Mouse (Mus musculus): ENCODE results near the gene Stac2.

The Stac2 gene

DNA sequence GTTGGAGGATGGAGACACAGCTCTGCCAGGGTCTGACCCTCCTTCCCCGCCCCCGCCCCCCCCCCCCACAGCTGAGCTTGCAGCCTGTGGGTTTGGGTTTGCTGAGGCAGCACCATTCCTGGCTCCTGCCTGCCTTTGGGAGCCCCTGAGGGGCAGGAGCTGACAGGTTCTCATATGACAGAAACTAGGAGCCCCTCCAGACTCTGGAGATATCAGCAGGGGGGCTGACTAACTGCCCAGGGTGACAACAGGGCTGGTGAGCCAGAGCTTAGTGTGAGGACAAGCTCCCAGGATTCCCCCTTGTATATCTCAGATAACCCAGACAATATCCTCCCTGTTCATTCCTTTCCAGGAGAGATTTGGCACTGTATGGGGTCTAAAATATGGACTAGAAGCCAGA, 2.3 kb downstream of the Stac2 start:
- DNase-seq (ENCODE audit: low spot score in 2 of 2) = no peak

DNA sequence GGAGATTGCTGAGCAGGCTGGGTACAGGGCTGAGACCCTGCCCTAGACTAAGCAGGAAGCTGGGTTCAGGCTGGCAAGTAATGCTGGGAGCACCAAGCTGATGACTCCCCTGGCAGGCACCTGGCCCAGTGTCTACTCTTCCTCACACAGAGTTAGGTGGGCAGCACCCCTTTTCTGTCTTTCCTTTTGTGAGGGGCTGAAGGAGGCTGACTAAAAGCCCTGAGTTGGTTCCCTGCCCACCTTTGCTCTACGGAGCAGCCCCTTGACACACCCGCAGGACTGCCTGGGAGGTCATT, 2.8 kb downstream of the Stac2 start:
- DNase-seq (ENCODE audit: low spot score in 2 of 2) = no peak

DNA sequence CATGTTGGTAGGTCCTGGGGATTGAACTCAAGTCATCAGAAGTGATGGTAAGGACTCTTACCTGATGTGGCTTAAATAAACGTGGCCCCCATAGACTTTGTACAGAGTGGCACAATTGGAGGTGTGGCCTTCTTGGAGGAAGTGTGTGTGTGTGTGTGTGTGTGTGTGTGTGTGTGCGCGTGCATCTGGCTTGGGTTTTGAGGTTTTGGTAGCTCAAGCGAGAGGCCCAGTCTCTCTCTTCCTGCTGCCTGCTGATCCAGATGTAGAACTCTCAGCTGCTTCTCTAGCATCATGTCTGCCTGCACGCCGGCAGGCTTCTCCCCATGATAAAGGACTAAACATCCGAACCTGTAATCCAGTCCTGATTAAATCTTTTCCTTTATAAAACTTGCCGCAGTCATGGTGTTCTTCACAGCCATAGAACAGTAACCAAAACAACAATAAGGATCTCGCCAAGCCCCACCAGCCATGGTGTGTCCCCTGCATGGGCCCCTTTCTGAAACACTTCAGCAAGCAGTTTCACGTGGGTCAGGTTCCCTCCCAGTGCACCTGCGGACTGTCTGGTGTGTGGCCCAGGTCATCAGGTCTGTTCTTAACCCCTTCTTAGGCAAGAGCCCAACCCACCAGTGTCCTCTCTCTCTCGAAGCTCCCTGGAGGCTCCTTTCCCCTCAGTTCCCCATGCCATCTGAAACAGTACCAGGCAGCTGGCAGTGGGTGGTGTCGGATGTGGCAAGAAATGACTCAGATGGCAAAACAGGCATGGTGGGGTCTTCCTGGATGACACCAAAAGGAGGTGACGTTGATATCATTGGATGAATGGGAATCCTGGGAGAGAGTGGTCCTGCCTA, 3.4 kb downstream of the Stac2 start:
- peak in 1 of 2 experiments; percentile 62 for DNase-seq (ENCODE audit: low spot score in 2 of 2)

DNA sequence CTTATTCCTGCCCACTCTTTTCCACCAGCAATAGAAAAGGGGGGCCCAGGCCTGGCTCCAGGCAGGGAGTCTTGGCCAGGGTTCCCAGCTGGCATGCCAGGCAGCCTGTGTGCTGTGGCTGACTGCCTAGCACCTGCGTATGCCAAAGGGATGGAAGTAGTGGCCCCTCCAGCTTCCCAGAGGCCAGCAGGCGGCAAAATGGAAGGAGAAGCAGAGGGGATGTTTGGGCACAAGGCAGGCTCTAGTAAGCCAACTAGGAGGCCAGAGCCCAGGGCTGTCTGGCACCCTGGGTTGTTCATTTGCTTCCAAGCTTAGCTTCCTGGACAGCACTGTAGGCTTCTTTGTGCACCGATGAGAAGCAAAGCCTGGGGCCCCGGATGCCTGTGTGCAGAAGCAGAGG, 5.5 kb downstream of the Stac2 start:
- DNase-seq (ENCODE audit: low spot score in 2 of 2) = no peak

DNA sequence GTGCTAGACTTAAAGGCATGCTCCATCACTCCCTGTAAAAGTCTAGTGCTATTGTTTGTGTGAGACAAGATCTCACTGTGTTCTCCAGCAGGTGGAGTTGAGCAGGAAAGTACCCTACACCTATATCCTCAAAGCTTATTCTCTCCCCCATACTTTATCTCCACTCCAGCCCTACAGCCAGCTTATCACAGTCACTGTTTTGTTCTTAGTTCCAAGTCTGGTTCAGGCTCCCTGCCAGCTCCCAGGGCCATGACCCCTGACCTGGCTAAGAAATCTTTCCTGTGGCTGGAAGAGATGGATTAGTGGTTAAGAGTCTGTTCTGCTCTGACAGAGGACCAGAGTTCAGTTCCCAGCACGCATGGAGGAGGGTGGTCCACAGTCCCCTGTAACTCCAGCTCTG, 6.8 kb downstream of the Stac2 start:
- no peak for DNase-seq (ENCODE audit: low spot score in 2 of 2)

DNA sequence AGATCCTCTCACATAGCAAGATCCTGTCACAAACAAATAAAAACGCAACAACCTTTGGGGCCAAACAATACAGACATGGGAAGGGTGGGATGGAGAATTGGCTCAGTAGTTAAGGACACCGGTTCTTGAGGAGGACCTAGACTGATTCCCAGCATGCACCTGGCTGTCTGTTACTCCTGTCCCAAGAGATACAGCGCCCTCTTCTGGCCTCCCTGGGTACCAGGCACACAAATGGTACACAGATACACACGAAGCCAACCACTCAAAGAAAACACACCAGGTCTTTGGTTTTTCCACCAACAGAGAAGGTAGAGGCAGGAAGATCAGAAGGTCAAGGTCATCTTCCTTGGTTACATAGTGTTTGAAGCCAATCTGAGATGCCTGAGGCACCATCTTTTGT, 7.7 kb downstream of the Stac2 start:
- DNase-seq (ENCODE audit: low spot score in 2 of 2) = peak in 1 of 2 experiments; percentile 48

DNA sequence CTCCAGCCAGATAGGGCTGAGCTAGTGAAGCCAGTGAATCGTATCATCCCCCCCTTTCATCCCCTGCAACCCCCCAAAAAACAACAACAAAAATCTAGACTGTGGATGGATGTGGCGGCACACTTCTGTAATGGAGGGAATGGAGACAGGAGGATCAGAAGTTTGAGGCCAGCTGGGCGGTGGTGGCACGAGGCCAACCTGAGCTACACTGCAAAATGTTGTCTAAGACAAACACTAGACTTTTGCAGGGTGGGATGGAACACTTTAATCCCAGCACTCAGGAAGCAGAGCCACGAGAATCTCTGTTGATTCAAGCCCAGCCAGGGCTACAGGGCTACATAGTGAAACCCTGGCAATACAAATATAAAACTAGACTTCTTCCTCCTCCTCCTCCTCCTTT, 9.2 kb downstream of the Stac2 start:
- DNase-seq (ENCODE audit: low spot score in 2 of 2) = no peak

DNA sequence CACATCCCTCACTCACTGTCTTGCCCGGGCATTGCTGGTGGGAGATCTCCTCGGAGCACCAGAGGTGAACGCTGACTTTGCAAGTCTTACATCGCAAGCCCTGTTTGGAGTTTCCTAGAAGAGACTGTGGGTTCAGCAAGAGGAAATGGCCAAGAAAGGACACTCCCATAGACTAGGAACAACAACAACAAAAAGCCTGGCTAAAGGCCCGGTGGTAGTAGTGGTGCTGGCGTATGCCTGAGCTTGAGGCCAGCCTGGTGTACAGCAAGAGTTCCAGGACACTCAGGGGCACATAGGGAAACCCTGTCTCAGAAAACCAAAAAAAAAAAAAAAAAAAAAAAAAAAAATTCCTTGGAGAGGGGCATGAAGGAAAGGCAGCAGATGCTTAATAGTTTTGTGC, 10.5 kb downstream of the Stac2 start:
- DNase-seq (ENCODE audit: low spot score in 2 of 2) = no peak

DNA sequence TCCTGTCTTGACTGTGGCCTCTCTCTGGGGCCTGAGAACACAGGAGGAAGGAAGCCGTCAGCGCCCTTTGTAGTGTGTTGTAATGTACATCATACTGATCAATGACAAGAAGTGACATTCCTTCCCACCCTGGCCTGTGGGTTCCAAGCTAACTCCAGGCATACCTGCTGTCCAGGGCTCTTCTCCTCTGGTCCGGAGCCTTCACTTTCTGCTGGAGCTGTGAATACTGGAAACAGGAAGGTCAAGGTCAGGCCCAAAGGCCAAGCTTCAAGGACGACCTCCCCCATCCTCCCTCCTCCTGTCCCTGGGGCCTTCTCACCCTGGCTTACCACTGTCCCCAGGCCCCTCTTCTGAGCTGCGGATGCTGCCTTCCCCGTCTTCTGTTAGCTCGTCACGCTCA, 12.3 kb downstream of the Stac2 start:
- no peak for DNase-seq (ENCODE audit: low spot score in 2 of 2)

DNA sequence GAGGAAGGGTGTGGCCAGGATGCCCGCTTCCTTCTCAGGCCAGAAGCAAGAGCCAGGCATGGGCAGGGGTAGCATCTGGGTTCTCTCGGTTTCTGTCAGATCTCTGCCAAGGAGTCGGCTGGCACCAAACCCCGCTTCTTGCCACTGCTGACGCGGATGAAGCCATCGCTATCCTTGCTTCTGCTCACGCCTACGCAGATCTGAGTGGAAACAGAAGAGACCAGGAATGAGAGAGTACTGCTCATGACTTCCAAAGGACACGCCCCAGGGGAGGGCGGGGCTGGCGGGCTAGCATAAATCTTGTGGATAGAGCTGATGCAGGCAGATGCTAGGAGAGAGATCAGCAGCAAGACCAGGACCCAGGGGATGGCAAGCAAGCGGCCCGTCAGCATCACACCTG, 15.4 kb downstream of the Stac2 start:
- DNase-seq (ENCODE audit: low spot score in 2 of 2) = no peak

DNA sequence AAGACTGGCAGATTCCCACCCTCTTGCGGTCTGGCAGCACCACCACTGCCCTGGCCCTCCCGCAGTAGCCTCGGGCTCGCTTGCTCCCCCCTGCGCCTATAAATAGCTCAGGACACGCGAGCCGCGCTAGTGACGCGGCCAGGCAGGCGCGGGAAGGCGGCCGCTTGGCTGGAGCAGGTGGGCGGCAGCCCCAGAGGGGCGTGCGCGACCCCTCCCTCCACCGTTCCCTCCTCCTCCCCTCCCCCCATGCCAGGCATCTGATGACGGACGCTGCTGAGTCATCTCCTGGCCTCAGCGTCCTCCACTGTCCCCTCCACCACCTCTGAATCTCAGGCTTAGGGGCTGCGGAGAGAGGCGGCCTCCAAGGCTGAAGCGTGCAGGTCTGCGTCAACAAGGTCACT, 17.3 kb downstream of the Stac2 start:
- DNase-seq (ENCODE audit: low spot score in 2 of 2) = no peak

DNA sequence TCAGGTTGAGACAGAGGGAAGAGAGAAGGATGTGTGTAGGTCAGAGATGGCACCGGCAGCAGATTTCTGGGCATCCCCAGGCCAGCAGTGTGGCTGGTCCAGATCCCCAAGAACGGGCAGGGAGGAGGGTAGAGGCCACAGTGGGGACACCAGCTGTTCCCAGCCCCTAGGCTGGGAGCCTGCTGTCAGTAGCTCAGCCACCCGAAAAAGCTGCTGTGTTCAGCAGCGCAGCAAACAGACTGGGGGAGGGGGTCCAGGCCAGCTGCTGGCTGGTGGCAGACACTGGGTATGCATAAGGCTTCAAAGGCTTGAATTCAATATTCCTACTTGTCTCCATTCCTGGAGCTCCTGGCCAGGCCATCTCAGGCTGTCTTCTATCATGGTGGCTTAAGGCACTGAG, 18.4 kb downstream of the Stac2 start:
- DNase-seq (ENCODE audit: low spot score in 2 of 2) = no peak

DNA sequence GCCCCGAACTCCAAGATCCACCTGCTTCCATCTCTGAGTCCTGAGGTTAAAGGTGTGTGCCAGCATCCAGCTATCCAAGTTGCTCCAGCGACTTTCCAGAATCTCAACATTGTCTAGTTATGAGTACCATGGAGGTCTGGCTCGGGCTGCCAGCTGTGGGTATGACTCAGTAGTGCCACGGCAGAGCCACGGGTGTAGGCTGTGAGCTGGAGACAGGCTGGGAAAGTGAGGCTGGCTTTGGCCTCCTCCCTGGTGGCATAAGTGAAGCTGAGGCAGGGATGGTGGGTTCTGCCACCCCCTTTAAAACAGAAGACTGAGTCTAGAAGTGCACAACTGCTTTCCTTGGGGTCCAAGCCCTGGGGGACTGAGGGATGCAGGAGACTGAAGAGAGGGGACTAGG, 19.2 kb downstream of the Stac2 start:
- DNase-seq (ENCODE audit: low spot score in 2 of 2) = no peak

DNA sequence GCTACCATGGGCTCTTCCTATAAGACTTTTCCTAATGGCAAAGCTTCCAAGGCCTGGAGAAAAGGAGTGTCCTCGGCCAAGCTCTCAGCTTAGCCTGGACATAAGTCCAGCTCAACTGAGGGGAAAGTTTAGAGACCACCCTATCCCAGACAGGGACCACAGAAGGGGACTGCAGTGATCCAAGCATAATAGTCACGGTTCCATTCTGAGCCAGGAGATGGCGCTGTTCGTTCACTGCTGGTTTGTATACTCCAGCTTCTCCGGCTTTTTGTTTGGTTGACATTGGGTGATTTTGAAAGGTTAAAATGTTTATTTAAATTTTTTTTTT, 21.9 kb downstream of the Stac2 start:
- peak; percentile 68 to 85 for DNase-seq (ENCODE audit: low spot score in 2 of 2)

DNA sequence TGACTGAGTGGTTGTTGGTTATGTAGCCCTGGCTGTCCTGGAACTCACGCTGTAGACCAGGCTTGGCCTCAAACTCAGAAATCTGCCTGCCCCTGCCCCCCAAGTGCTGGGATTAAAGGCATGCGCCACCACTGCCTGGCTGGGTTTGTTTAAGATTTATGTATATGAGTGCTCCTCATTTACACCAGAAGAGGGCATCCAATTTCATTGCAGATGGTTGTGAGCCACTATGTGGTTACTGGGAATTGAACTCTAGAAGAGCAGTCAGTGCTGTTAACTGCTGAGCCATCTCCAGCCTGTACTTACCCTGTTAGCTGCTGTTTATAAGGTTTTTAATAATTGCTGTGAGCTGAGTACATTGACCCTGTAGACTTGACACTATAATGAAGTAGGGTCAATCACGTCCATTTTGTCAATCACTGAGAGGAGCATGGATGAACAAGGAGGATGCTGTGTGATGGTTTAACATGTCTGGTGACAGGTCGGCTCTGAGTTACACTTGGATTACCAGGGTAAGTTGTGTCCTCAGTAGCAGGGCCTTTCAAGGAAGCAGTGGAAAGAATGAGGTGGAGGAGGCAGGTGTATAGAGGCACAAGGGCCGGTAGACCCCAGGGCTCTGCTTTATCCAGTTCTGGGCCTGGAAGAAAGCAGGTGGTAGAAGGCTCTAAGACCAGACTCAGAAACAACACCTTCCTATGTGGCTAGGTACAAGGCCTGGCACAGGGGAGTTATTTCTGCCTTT, 22.4 kb downstream of the Stac2 start:
- DNase-seq (ENCODE audit: low spot score in 2 of 2) = no peak

DNA sequence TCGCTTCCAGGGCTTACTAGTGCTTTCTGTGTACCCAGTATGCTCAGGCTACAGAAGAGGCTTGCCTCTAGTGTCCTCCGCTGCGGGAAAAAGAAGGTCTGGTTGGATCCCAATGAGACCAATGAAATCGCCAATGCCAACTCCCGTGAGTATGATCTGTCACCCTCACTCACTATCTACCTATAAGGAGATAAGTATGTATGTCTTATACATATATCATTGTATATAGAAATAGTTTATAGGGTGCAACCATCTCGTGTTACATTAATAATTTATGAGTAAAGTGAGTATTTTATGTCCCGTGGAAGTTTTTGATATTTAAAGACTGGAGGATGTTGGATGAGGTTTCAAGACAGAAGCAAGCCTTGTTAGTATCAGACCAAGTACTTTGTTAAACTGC, 25.5 kb downstream of the Stac2 start:
- DNase-seq (ENCODE audit: low spot score in 2 of 2) = no peak

DNA sequence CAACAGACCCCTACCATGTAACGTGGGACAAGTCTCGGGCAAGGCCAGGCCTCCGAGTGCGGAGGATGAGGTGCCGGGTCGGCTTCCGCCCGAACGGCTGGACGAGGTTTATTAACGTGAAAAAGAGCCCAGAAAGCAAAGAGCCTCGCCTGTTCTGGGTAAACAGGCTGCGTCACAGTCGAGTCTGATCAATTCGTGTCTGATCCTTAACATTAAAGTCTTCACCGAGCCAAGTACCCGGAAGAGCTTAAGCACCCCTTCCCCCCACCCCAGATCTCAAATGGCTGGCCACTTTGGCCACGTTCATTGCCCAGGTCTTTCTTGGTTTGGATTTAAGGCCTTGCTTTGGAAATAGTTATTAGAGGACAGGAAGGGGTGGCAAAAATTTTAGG, 26.0 kb downstream of the Stac2 start:
- no peak for DNase-seq (ENCODE audit: low spot score in 2 of 2)

DNA sequence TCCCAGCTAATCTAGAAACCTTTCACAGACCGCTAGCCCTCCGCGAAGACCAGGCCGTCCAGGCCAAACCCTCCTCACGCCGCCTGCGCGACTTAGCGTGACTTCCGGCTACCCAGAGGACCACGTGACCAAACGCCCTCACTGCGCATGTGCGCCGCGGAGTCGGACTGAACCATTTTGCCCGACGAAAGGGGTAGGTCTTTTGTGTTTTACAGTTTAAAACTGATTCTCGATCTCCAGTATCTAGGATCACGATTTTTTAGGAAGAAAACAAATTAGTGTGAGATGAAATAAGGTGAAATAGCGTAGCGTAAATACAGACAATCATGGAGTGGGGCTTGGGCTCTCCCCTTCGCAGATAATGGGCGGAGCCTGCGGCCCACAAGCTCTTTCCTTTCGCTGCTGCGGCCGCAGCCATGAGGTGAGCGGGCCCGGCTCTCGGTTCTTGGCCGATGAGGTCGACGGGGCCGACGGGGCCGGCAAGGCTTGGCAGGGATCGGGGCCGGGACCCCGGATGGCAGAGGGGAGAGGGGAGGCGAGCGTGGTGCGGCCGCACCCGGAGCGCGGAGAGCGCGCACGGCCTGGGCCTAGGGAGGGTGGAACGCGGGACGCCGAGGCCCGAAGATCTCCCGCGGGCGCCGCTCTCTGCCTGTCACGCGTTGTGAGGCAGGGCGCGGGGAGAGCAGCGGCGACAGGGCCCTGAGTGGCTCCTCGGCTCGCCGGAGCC, 26.5 kb downstream of the Stac2 start, which contains the start of gene Rpl19:
TSS of gene Rpl19 (plus strand) at position 141 of the 727 bp plus-strand sequence.
- peak; percentile 91 to 92 for DNase-seq (ENCODE audit: low spot score in 2 of 2)

DNA sequence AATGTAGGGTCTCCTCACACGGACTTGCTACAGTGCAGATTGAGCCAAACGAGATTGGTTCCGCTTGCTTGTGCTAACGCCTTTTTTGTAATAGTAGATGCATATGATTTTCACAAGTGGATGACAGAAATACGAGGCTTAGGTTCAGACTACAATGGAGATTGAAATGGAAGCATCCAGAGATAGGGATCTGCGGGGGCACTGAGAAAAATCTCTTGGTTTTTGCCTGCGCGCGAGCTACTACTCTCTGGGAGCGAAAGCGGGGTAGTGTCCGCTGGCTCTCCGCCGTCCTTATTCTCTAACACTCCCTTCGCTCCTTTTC, 27.1 kb downstream of the Stac2 start:
- no peak for DNase-seq (ENCODE audit: low spot score in 2 of 2)

DNA sequence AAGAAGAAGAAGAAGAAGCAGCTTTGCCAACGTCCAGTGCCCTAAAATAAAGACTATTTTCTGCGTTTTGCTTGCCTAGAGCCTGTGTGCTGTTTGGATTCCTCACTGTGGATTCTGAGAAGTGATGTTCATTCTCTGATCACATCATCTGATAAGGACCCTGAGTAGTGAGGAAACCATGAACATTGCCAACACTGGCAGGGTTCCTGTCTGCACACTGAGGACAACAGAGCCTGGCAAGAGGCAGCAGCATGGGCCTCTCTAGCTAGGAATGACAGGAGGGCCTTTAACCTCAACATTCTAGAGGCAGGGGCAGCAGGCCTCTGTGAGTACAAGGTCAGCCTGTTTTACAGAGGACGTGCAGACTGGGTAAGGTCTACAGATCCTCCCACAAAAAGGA, 28.7 kb downstream of the Stac2 start:
- DNase-seq (ENCODE audit: low spot score in 2 of 2) = no peak

DNA sequence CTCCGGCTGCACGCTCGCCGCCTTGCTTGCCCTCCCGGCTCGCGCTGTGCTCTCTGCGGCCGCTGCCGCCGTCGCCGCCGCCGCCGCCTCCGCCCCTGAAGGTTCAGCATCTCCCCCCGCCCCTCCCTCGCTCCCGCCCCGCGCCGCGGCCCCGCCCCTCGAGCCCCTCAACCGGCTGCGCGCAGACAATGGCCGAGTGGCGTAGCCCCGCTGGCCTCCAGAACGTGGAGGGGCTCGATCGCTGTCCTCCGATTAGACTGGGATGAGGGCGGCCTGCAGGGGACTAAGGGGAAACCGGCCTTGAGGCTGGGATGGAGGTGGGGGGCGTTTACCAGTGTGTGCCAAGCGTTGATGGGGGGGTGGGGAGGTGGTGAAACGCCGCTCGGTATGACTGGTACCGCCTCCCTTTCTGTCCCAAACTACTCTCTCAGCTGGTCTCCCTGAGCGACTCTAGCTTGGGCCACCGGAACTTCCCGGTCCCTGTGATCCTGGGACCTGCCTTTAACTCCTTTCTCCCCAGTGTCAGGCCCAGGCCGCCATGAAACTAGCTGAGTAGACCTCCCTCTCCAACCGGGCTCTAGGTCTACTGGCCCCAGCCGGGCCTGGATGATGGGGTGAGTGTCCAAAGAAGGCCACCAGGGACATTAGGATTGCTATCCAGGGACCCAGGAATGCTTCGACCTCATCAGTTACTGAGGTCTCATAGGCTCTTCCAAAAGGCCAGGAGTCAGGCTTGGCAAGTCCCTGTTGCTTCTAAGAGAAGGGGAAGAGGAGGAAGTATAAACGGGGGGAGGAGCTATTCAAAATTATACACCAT, 30.5 kb downstream of the Stac2 start, which contains the start of gene Cacnb1:
TSS of gene Cacnb1 (minus strand) at position 480 of the 817 bp plus-strand sequence.
- DNase-seq (ENCODE audit: low spot score in 2 of 2) = peak; percentile 36 to 65

DNA sequence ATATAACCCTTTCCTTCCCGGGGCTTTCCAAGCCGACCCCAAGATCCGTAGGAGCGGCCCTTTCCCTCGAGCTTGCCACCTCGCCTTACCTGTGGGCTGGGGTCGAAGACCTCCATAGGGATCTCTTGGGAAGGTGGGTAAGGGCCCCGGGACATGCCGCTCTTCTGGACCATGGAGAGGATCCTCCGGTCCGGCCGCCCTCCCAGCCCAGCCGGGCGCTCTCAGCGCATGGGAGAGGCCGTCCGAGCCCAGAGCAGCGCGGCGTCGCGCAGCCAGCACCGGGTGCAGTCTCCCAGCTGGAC, 31.1 kb downstream of the Stac2 start:
- DNase-seq (ENCODE audit: low spot score in 2 of 2) = no peak
